Mouse (Mus musculus): ENCODE measurements around the gene Gm14085. TPM values are rescaled to one million over a fixed set of nuclear protein-coding genes. Genes with fewer than 3 reads are reported as not detected.

Gene Gm14085
- polyA plus RNA-seq (2021; fragmentation: Nextera tagmentation), result not detected in 2 replicates
- long read RNA-seq, experiment 1, result 0 reads
- long read RNA-seq, experiment 2, result 0 reads

DNA sequence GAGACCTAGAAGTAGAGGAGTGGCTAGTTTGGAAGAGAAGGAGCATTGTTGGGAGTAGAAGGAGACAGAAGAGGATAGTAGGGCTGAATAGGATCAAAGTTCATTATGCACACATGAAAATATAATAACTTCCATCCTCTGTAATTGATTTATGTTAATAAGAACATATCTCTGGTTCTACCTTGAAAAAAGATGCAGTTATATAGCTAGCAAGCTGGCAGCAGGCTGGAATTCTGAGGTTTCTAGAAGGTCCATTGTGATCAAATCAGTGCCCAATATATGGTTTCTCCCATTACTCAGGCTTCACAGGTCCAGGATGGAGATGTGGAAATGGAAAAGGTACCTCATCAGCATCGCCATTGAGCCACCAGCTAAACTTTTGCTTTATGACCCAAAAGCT lies at the start of gene Gm14085:
Gene Gm14085, plus strand, starts transcription at position 301 of the 400 bp plus-strand sequence.

Other genes starting within 250 kb of the Gm14085 start
- gene Duox2, start 186.5 kb upstream of the Gm14085 start, polyA plus RNA-seq (2021; fragmentation: Nextera tagmentation), result not detected in 2 replicates
- gene Duoxa2, start 186.0 kb upstream of the Gm14085 start, polyA plus RNA-seq (2021; fragmentation: Nextera tagmentation), result not detected in 2 replicates
- gene Duoxa1, start 171.2 kb upstream of the Gm14085 start, polyA plus RNA-seq (2021; fragmentation: Nextera tagmentation), result 0.08 and 0.20 TPM in 2 replicates
- not detected in 2 replicates for gene Duox1, start 169.3 kb upstream of the Gm14085 start, polyA plus RNA-seq (2021; fragmentation: Nextera tagmentation)
- gene Shf, start 115.8 kb upstream of the Gm14085 start, polyA plus RNA-seq (2021; fragmentation: Nextera tagmentation), result 4.6 and 7.6 TPM in 2 replicates
- gene Slc28a2, start 58.5 kb upstream of the Gm14085 start, polyA plus RNA-seq (2021; fragmentation: Nextera tagmentation), result 0.09 TPM in 1 of 2 replicates, not detected in the other
- gene Gatm, start 126.4 kb downstream of the Gm14085 start, polyA plus RNA-seq (2021; fragmentation: Nextera tagmentation), result 158 and 195 TPM in 2 replicates
- gene AA467197, start 152.0 kb downstream of the Gm14085 start, polyA plus RNA-seq (2021; fragmentation: Nextera tagmentation), result 1.6 and 2.2 TPM in 2 replicates
- 5.6 and 7.5 TPM in 2 replicates for gene Slc30a4, start 217.7 kb downstream of the Gm14085 start, polyA plus RNA-seq (2021; fragmentation: Nextera tagmentation)

Data from left cerebral cortex, adult 6 months (tissue).